Mouse (Mus musculus): Measurements from ENCODE around the gene Mapk14.

- TF ChIP-seq POLR2A (IDR thresholded peaks at IDR 0.05; ENCODE audit: low read depth, low read length) (no peak), SMC3 (IDR thresholded peaks at IDR 0.05; ENCODE audit: low read depth, low read length) (no peak), MAFK (IDR thresholded peaks at IDR 0.05; ENCODE audit: insufficient replicate concordance, low read length) (no peak), CTCF (conservative IDR thresholded peaks at IDR 0.05 in 1 of 2, IDR thresholded peaks at IDR 0.05 in 1 of 2; ENCODE audit: low read depth in 2 of 2, low read length in 2 of 2) (no peak)
Measured at GRCm38 (mm10) chr17:28707816-28708215, 16.7 kb downstream of the Mapk14 start.

Measured in CH12.LX (cell line).